Mouse (Mus musculus): ENCODE results near the gene Mrpl55.

Gene Mrpl55

GRCm38 (mm10) chr11:59226787-59227603 is 24.7 kb downstream of the Mrpl55 start:
- DNase-seq (ENCODE audit: inconsistent age in 2 of 2, low spot score in 1 of 2), result peak in 1 of 2 experiments; percentile 71

GRCm38 (mm10) chr11:59227604-59228121 is 25.4 kb downstream of the Mrpl55 start:
- no peak for DNase-seq (ENCODE audit: inconsistent age in 2 of 2, low spot score in 1 of 2)

- peak; percentile 98 to 99 for DNase-seq (ENCODE audit: inconsistent age in 2 of 2, low spot score in 1 of 2)
Measured at GRCm38 (mm10) chr11:59228122-59228953, 26.1 kb downstream of the Mrpl55 start, which contains the start of gene Arf1. TSS of gene Arf1 (minus strand) at chr11:59228270.

- DNase-seq (ENCODE audit: inconsistent age in 2 of 2, low spot score in 1 of 2), result peak; percentile 68 to 90
Measured at GRCm38 (mm10) chr11:59230144-59230760, 28.0 kb downstream of the Mrpl55 start.

GRCm38 (mm10) chr11:59232797-59233196 is 30.5 kb downstream of the Mrpl55 start:
- no peak for DNase-seq (ENCODE audit: inconsistent age in 2 of 2, low spot score in 1 of 2)

GRCm38 (mm10) chr11:59238525-59239427 is 36.5 kb downstream of the Mrpl55 start:
- DNase-seq (ENCODE audit: inconsistent age in 2 of 2, low spot score in 1 of 2), result peak; percentile 82 to 92

GRCm38 (mm10) chr11:59239428-59239785 is 37.1 kb downstream of the Mrpl55 start:
- no peak for DNase-seq (ENCODE audit: inconsistent age in 2 of 2, low spot score in 1 of 2)

GRCm38 (mm10) chr11:59239796-59240195 is 37.5 kb downstream of the Mrpl55 start:
- DNase-seq (ENCODE audit: inconsistent age in 2 of 2, low spot score in 1 of 2), result no peak

- no peak for DNase-seq (ENCODE audit: inconsistent age in 2 of 2, low spot score in 1 of 2)
Measured at GRCm38 (mm10) chr11:59241841-59242240, 39.6 kb downstream of the Mrpl55 start.

- DNase-seq (ENCODE audit: inconsistent age in 2 of 2, low spot score in 1 of 2), result no peak
Measured at GRCm38 (mm10) chr11:59243856-59244255, 41.6 kb downstream of the Mrpl55 start.

GRCm38 (mm10) chr11:59248101-59248500 is 45.8 kb downstream of the Mrpl55 start:
- no peak for DNase-seq (ENCODE audit: inconsistent age in 2 of 2, low spot score in 1 of 2)

Measured in adrenal gland, adult (tissue).